Comparison of ENCODE assay signal across 3 mouse cellular contexts in genomic region chrX:26414967-26415366, GRCm38 (mm10).
DNase-seq lines count a peak whose midpoint lies in the region.
"Not testable (repeated sequence)": the region's sequence is repeated elsewhere in the genome, so short reads cannot be mapped to it uniquely, and the experiment has no call there.

No protein-coding gene starts in this region.

- 90% methylated on average over 20 of the region's 20 CpGs for WGBS in embryonic facial prominence, embryonic 10.5 days
- WGBS in heart, embryonic 10.5 days, result 83% methylated on average over 20 of the region's 20 CpGs

- H3K27me3 ChIP-seq in embryonic facial prominence, embryonic 10.5 days (replicated peaks; ENCODE audit: low read depth, poor library complexity, severe bottlenecking); heart, embryonic 10.5 days (ENCODE audit: insufficient read depth, poor library complexity, severe bottlenecking): not testable (repeated sequence)

- peak; percentile 5 for DNase-seq in MN1 (ENCODE audit: low spot score)
- DNase-seq in embryonic facial prominence, embryonic 10.5 days (ENCODE audit: low spot score), result peak; percentile 5
- peak; percentile 54 for DNase-seq in heart, embryonic 10.5 days (ENCODE audit: low spot score)

- H3K4me1 ChIP-seq in embryonic facial prominence, embryonic 10.5 days; heart, embryonic 10.5 days: not testable (repeated sequence)

- H3K27ac ChIP-seq in embryonic facial prominence, embryonic 10.5 days (replicated peaks); heart, embryonic 10.5 days: not testable (repeated sequence)

- H3K9me3 ChIP-seq in embryonic facial prominence, embryonic 10.5 days; heart, embryonic 10.5 days: not testable (repeated sequence)

- not testable (repeated sequence) for H3K4me3 ChIP-seq in embryonic facial prominence, embryonic 10.5 days; heart, embryonic 10.5 days

- not testable (repeated sequence) for H3K36me3 ChIP-seq in embryonic facial prominence, embryonic 10.5 days (replicated peaks); heart, embryonic 10.5 days
